Comparison of ENCODE assay signal across 9 mouse cellular contexts in genomic region chr8:70701982-70702841, GRCm38 (mm10). TPM values are rescaled to one million over a fixed set of nuclear protein-coding genes. Genes with fewer than 3 reads are reported as not detected.
A peak's percentile ranks its signal among the peaks of the same experiment; 100 is the strongest.
DNase-seq lines count a peak whose midpoint lies in the region; ATAC-seq and TF ChIP-seq lines count a peak whose summit lies in the region.
"Had no signal": no experiment of that assay in that cellular context is flagged by ENCODE, and none has a peak within 500 bp of the region (broad histone marks: within the 10 kb centered on the region; RNA-seq: fewer than 3 reads in every experiment).

No protein-coding gene starts in this region.

- TF ChIP-seq CTCF in gastrocnemius, adult 2 months (IDR thresholded peaks at IDR 0.05), result no peak

- intact Hi-C loops in gastrocnemius, adult 2 months (cut with DNase I), result loop anchor here (5.0 kb wide), 1 partner anchor 75 kb away; no protein-coding TSS in a partner anchor

- ATAC-seq in heart, embryonic 15.5 days (replicated peaks; ENCODE audit: insufficient number of reproducible peaks, insufficient read depth, low FRiP score, low read depth), result no peak
- no peak for ATAC-seq in midbrain, embryonic 12.5 days (ENCODE audit: low FRiP score, low read depth)
- no peak for ATAC-seq in megakaryocyte-erythroid progenitor cell, adult 5-6 weeks (replicated peaks; ENCODE audit: low FRiP score, low TSS enrichment, poor library complexity, severe bottlenecking)

- H3K9me3 ChIP-seq in heart, embryonic 15.5 days (replicated peaks), result no peaks in the 10 kb centered on the region
- no peaks in the 10 kb centered on the region for H3K9me3 ChIP-seq in midbrain, embryonic 12.5 days

- peak overlapping the region; percentile 77; the same call in 1 of the 2 replicates for H3K4me2 ChIP-seq in heart, embryonic 15.5 days
- peak overlapping the region; percentile 71 for H3K4me2 ChIP-seq in midbrain, embryonic 12.5 days (replicated peaks)

- no peak for DNase-seq in gastrocnemius, adult 2 months
- no peak for DNase-seq in gastrocnemius, postnatal 10 days
- DNase-seq in MN1 (ENCODE audit: low spot score), result peak; percentile 74
- DNase-seq in adrenal gland, postnatal 36 days, result no peak
- no peak for DNase-seq in spleen, postnatal 14 days (ENCODE audit: low spot score in 2 of 2)

- H3K27ac ChIP-seq in gastrocnemius, adult 2 months, result peak overlapping the region; percentile 100
- peak overlapping the region; percentile 40 for H3K27ac ChIP-seq in heart, embryonic 15.5 days
- H3K27ac ChIP-seq in midbrain, embryonic 12.5 days (replicated peaks), result no peak overlapping the region

- no peaks in the 10 kb centered on the region for H3K27me3 ChIP-seq in heart, embryonic 15.5 days
- no peaks in the 10 kb centered on the region for H3K27me3 ChIP-seq in midbrain, embryonic 12.5 days

- peaks cover 37% of the 10 kb centered on the region for H3K4me1 ChIP-seq in heart, embryonic 15.5 days (replicated peaks)
- peaks cover 35% of the 10 kb centered on the region for H3K4me1 ChIP-seq in midbrain, embryonic 12.5 days

- WGBS in heart, embryonic 15.5 days, result 58% methylated on average over 2 of the region's 2 CpGs
- 94% methylated on average over 2 of the region's 2 CpGs for WGBS in midbrain, embryonic 12.5 days

- peak overlapping the region; percentile 2 for H3K4me3 ChIP-seq in gastrocnemius, adult 2 months
- no peak overlapping the region for H3K4me3 ChIP-seq in heart, embryonic 15.5 days
- peak overlapping the region; percentile 5; the same call in 1 of the 2 replicates for H3K4me3 ChIP-seq in midbrain, embryonic 12.5 days

- H3K9ac ChIP-seq in heart, embryonic 15.5 days, result no peak overlapping the region
- no peak overlapping the region for H3K9ac ChIP-seq in midbrain, embryonic 12.5 days (replicated peaks)

- no peaks in the 10 kb centered on the region; the same call in 1 of the 2 replicates for H3K36me3 ChIP-seq in heart, embryonic 15.5 days
- H3K36me3 ChIP-seq in midbrain, embryonic 12.5 days, result 0 out of 2 replicates have a peak, but pooled peaks cover 10% of the 10 kb centered on the region

RNA-seq across cellular contexts. Expression of gene Iqcn, which starts 1.0 kb away (rescaled TPM):
- not detected for total RNA-seq in gastrocnemius, adult 2 months (2021)
- total RNA-seq in gastrocnemius, postnatal 10 days (2021), result not detected
- 0.04 TPM in 2 replicates for polyA plus RNA-seq in heart, embryonic 15.5 days (2015; fragmentation: Nextera tagmentation; extraction: Ambion mirVana)
- 0.04 TPM in 1 of 2 replicates, not detected in the other for polyA plus RNA-seq in midbrain, embryonic 12.5 days (2016; fragmentation: Nextera tagmentation; extraction: Ambion mirVana)
- not detected for total RNA-seq in adrenal gland, postnatal 36 days (2021)
- not detected in 2 replicates for total RNA-seq in megakaryocyte-erythroid progenitor cell, adult 5-6 weeks (2014; fragmentation: Nextera tagmentation)
- total RNA-seq in megakaryocyte-erythroid progenitor cell, adult 5-6 weeks (2017), result not detected in 2 replicates
- total RNA-seq: megakaryocyte progenitor cell, adult 5-6 weeks had no signal

RNA-seq across cellular contexts. Expression of gene Jund, which starts 3.5 kb away (rescaled TPM):
- total RNA-seq in gastrocnemius, adult 2 months (2021), result 10 to 100 TPM; 35.5 to 54.5 TPM
- 100 to 1,000 TPM in 1 of 2 experiments, 10 to 100 TPM in 1; 79.2 to 130 TPM for total RNA-seq in gastrocnemius, postnatal 10 days (2021)
- 79.8 and 89.0 TPM in 2 replicates for polyA plus RNA-seq in heart, embryonic 15.5 days (2015; fragmentation: Nextera tagmentation; extraction: Ambion mirVana)
- polyA plus RNA-seq in midbrain, embryonic 12.5 days (2016; fragmentation: Nextera tagmentation; extraction: Ambion mirVana), result 206 and 213 TPM in 2 replicates
- 100 to 1,000 TPM; 219 to 227 TPM for total RNA-seq in adrenal gland, postnatal 36 days (2021)
- 18.8 and 34.4 TPM in 2 replicates for total RNA-seq in megakaryocyte-erythroid progenitor cell, adult 5-6 weeks (2014; fragmentation: Nextera tagmentation)
- 44.8 and 48.7 TPM in 2 replicates for total RNA-seq in megakaryocyte-erythroid progenitor cell, adult 5-6 weeks (2017)

RNA-seq across cellular contexts. Expression of gene Gm3336, which starts 16.1 kb away (rescaled TPM):
- not detected for total RNA-seq in gastrocnemius, adult 2 months (2021)
- total RNA-seq in gastrocnemius, postnatal 10 days (2021), result not detected
- not detected in 2 replicates for polyA plus RNA-seq in heart, embryonic 15.5 days (2015; fragmentation: Nextera tagmentation; extraction: Ambion mirVana)
- not detected in 2 replicates for polyA plus RNA-seq in midbrain, embryonic 12.5 days (2016; fragmentation: Nextera tagmentation; extraction: Ambion mirVana)
- total RNA-seq in adrenal gland, postnatal 36 days (2021), result not detected
- total RNA-seq in megakaryocyte-erythroid progenitor cell, adult 5-6 weeks (2014; fragmentation: Nextera tagmentation), result not detected in 2 replicates
- total RNA-seq in megakaryocyte-erythroid progenitor cell, adult 5-6 weeks (2017), result not detected in 2 replicates

RNA-seq across cellular contexts. Expression of gene Pde4c, which starts 21.3 kb away (rescaled TPM):
- 1 to 10 TPM; 2.4 to 3.0 TPM for total RNA-seq in gastrocnemius, adult 2 months (2021)
- total RNA-seq in gastrocnemius, postnatal 10 days (2021), result 1 to 10 TPM; 2.5 to 3.0 TPM
- polyA plus RNA-seq in heart, embryonic 15.5 days (2015; fragmentation: Nextera tagmentation; extraction: Ambion mirVana), result 0.19 and 0.32 TPM in 2 replicates
- polyA plus RNA-seq in midbrain, embryonic 12.5 days (2016; fragmentation: Nextera tagmentation; extraction: Ambion mirVana), result 0.15 and 0.39 TPM in 2 replicates
- 1 to 10 TPM in 1 of 2 experiments, under 1 TPM in 1; 0.33 to 1.2 TPM for total RNA-seq in adrenal gland, postnatal 36 days (2021)
- 0.28 TPM in 1 of 2 replicates, not detected in the other for total RNA-seq in megakaryocyte-erythroid progenitor cell, adult 5-6 weeks (2014; fragmentation: Nextera tagmentation)
- not detected in 2 replicates for total RNA-seq in megakaryocyte-erythroid progenitor cell, adult 5-6 weeks (2017)

RNA-seq across cellular contexts. Expression of gene Lsm4, which starts 29.2 kb away (rescaled TPM):
- 10 to 100 TPM; 61.7 to 65.6 TPM for total RNA-seq in gastrocnemius, adult 2 months (2021)
- total RNA-seq in gastrocnemius, postnatal 10 days (2021), result 10 to 100 TPM; 82.3 to 83.0 TPM
- 256 and 281 TPM in 2 replicates for polyA plus RNA-seq in heart, embryonic 15.5 days (2015; fragmentation: Nextera tagmentation; extraction: Ambion mirVana)
- polyA plus RNA-seq in midbrain, embryonic 12.5 days (2016; fragmentation: Nextera tagmentation; extraction: Ambion mirVana), result 255 and 263 TPM in 2 replicates
- total RNA-seq in adrenal gland, postnatal 36 days (2021), result 10 to 100 TPM; 74.3 to 84.4 TPM
- total RNA-seq in megakaryocyte-erythroid progenitor cell, adult 5-6 weeks (2014; fragmentation: Nextera tagmentation), result 286 and 287 TPM in 2 replicates
- 240 and 290 TPM in 2 replicates for total RNA-seq in megakaryocyte-erythroid progenitor cell, adult 5-6 weeks (2017)
